Mouse (Mus musculus): ENCODE data around the gene Nt5c. TPM values are rescaled to one million over a fixed set of nuclear protein-coding genes. Genes with fewer than 3 reads are reported as not detected.
"Not testable (repeated sequence)": the region's sequence is repeated elsewhere in the genome, so short reads cannot be mapped to it uniquely, and the experiment has no call there.

The Nt5c gene
- total RNA-seq, 2 experiments from 2014 or later = 8.7 to 11.2 TPM

- no peak for DNase-seq
Observed at GRCm38 (mm10) chr11:115510507-115510888, 18.8 kb upstream of the Nt5c start.

GRCm38 (mm10) chr11:115509773-115510506, 18.3 kb upstream of the Nt5c start:
- DNase-seq = no peak

- no peak for DNase-seq
Observed at GRCm38 (mm10) chr11:115508061-115508460, 16.4 kb upstream of the Nt5c start.

GRCm38 (mm10) chr11:115506586-115506985, 14.9 kb upstream of the Nt5c start:
- no peak for DNase-seq

- no peak for DNase-seq
Observed at GRCm38 (mm10) chr11:115502636-115503035, 11.0 kb upstream of the Nt5c start.

GRCm38 (mm10) chr11:115496559-115496958, 4.9 kb upstream of the Nt5c start:
- not testable (repeated sequence) for DNase-seq

- DNase-seq = no peak
Observed at GRCm38 (mm10) chr11:115492387-115492786, 725 bp upstream of the Nt5c start.

- no peak for DNase-seq
Observed at GRCm38 (mm10) chr11:115490441-115491355, 964 bp downstream of the Nt5c start.

- DNase-seq = no peak
Observed at GRCm38 (mm10) chr11:115488551-115489104, 3.0 kb downstream of the Nt5c start.

- no peak for DNase-seq
Observed at GRCm38 (mm10) chr11:115485155-115485554, 6.5 kb downstream of the Nt5c start.

GRCm38 (mm10) chr11:115483726-115484125, 7.9 kb downstream of the Nt5c start:
- peak; percentile 50 for DNase-seq

GRCm38 (mm10) chr11:115483278-115483677, 8.4 kb downstream of the Nt5c start:
- DNase-seq = no peak

GRCm38 (mm10) chr11:115481553-115482259, 10.0 kb downstream of the Nt5c start:
- DNase-seq = no peak

GRCm38 (mm10) chr11:115478296-115478938, 13.2 kb downstream of the Nt5c start:
- no peak for DNase-seq

- DNase-seq = not testable (repeated sequence)
Observed at GRCm38 (mm10) chr11:115477388-115477787, 14.3 kb downstream of the Nt5c start.

- not testable (repeated sequence) for DNase-seq
Observed at GRCm38 (mm10) chr11:115476630-115477029, 15.0 kb downstream of the Nt5c start.

GRCm38 (mm10) chr11:115475758-115476237, 15.9 kb downstream of the Nt5c start:
- DNase-seq = no peak

- DNase-seq = peak; percentile 94
Observed at GRCm38 (mm10) chr11:115475025-115475757, 16.5 kb downstream of the Nt5c start, which contains the start of gene Armc7. Gene Armc7 (plus strand): TSS chr11:115475667.

GRCm38 (mm10) chr11:115473626-115474275, 17.9 kb downstream of the Nt5c start:
- peak; percentile 80 for DNase-seq

- no peak for DNase-seq
Observed at GRCm38 (mm10) chr11:115472183-115472582, 19.5 kb downstream of the Nt5c start.

Data from gastrocnemius, postnatal 25 days (tissue).